In the genomic region with DNA sequence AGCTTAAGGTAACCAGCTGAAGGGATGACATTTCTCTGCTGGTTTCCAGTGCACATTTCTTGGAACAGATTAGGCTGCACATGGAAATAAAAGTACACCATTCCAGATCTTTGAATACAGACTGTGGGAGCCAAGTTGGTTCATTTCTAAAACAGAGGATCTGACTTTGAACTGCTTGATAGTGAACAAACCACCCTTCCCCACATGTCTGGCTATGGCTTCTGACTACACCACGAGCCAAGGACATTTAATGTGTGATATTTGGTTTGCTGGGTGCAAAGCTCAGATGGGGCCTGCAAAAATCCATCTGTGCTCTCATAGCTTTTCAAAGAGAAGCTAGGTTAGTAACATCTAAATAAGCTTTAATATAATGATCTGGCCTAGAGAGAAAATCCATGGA, we compare ENCODE assay signal across 18 mouse cellular contexts.
A peak's percentile ranks its signal among the peaks of the same experiment; 100 is the strongest.
DNase-seq lines count a peak whose midpoint lies in the region.
"Had no signal": no experiment of that assay in that cellular context is flagged by ENCODE, and none has a peak within 500 bp of the region (broad histone marks: within the 10 kb centered on the region; RNA-seq: fewer than 3 reads in every experiment).

No protein-coding gene starts in this region.

- peak; percentile 6 to 35 for DNase-seq in frontal cortex, adult 2 months (ENCODE audit: extremely low spot score in 1 of 2, low spot score in 1 of 2)
- DNase-seq in frontal cortex, postnatal 25 days (ENCODE audit: low spot score in 2 of 2), result no peak
- DNase-seq in brain, adult 2 months (ENCODE audit: low read depth, low spot score), result peak; percentile 73
- peak; percentile 63 to 85 for DNase-seq in layer of hippocampus, adult 18-20 months (ENCODE audit: low spot score in 2 of 2)
- DNase-seq in layer of hippocampus, postnatal 36 days, result peak; percentile 45 to 56
- DNase-seq in adrenal gland, postnatal 4 days (ENCODE audit: low spot score in 2 of 2), result no peak
- DNase-seq in thymus, postnatal 4 days, result no peak
- DNase-seq: adrenal gland, postnatal 36 days; cerebellum, adult 11 months; cerebellum, adult 9-11 months; embryo, embryonic 11 days; heart, postnatal 14 days; kidney, adult 18-20 months; kidney, postnatal 36 days; lung, embryonic 14.5 days; lung, postnatal 14 days; thymus, adult 2 months; thymus, postnatal 36 days had no signal

Comparison
In these comparisons a context has a peak if more than half of its experiments do, and no peak if none do; other contexts are left out.
1. DNase-seq: peak in frontal cortex, adult 2 months (2 of 2), brain, adult 2 months (single experiment), layer of hippocampus, adult 18-20 months (2 of 2) and layer of hippocampus, postnatal 36 days (2 of 2); none in frontal cortex, postnatal 25 days (0 of 2), adrenal gland, postnatal 4 days (0 of 2) and thymus, postnatal 4 days (single experiment).